ENCODE assay signal across 18 mouse cellular contexts in genomic region chr19:4263702-4264101, GRCm38 (mm10). TPM values are rescaled to one million over a fixed set of nuclear protein-coding genes. Genes with fewer than 3 reads are reported as not detected.
A peak's percentile ranks its signal among the peaks of the same experiment; 100 is the strongest.
DNase-seq lines count a peak whose midpoint lies in the region; ATAC-seq and TF ChIP-seq lines count a peak whose summit lies in the region.
"Had no signal": no experiment of that assay in that cellular context is flagged by ENCODE, and none has a peak within 500 bp of the region (broad histone marks: within the 10 kb centered on the region; RNA-seq: fewer than 3 reads in every experiment).

No protein-coding gene starts in this region.

- 0 out of 2 replicates have a peak, but pooled peaks have one; percentile 8 for ATAC-seq in limb, embryonic 12.5 days (ENCODE audit: insufficient number of reproducible peaks, insufficient read depth, low FRiP score, low TSS enrichment, low read depth)
- peak; percentile 88 for ATAC-seq in stomach, postnatal 0 days (ENCODE audit: low FRiP score, low TSS enrichment)
- ATAC-seq: forebrain, embryonic 14.5 days; intestine, postnatal 0 days; liver, embryonic 12.5 days had no signal

- TF ChIP-seq EP300 in stomach, postnatal 0 days (optimal IDR thresholded peaks at IDR 0.05) = no peak

- H3K27me3 ChIP-seq in limb, embryonic 12.5 days = peaks cover 24% of the 10 kb centered on the region
- H3K27me3 ChIP-seq in limb, embryonic 10.5 days (ENCODE audit: low read depth, poor library complexity, severe bottlenecking) = peaks cover 41% of the 10 kb centered on the region
- H3K27me3 ChIP-seq in embryonic facial prominence, embryonic 10.5 days (replicated peaks; ENCODE audit: low read depth, poor library complexity, severe bottlenecking) = peaks cover 43% of the 10 kb centered on the region
- H3K27me3 ChIP-seq in stomach, postnatal 0 days (ENCODE audit: control insufficient read depth, insufficient read depth, low read length) = no peaks in the 10 kb centered on the region

- no peak overlapping the region for H3K27ac ChIP-seq in limb, embryonic 12.5 days
- no peak overlapping the region for H3K27ac ChIP-seq in limb, embryonic 10.5 days
- no peak overlapping the region for H3K27ac ChIP-seq in embryonic facial prominence, embryonic 10.5 days (replicated peaks)
- H3K27ac ChIP-seq in stomach, postnatal 0 days (replicated peaks) = no peak overlapping the region
- H3K27ac ChIP-seq: heart, embryonic 15.5 days; liver, embryonic 12.5 days had no signal

- no peak for TF ChIP-seq CTCF in stomach, postnatal 0 days (IDR thresholded peaks at IDR 0.05; ENCODE audit: low read depth)

- no peak overlapping the region for H3K4me2 ChIP-seq in limb, embryonic 12.5 days
- H3K4me2 ChIP-seq in stomach, postnatal 0 days (replicated peaks; ENCODE audit: low read depth) = no peak overlapping the region
- H3K4me2 ChIP-seq: heart, embryonic 15.5 days; liver, embryonic 12.5 days had no signal

- WGBS in limb, embryonic 12.5 days = 65% methylated on average over 14 of the region's 14 CpGs
- 67% methylated on average over 14 of the region's 14 CpGs for WGBS in limb, embryonic 10.5 days
- WGBS in embryonic facial prominence, embryonic 10.5 days = 69% methylated on average over 14 of the region's 14 CpGs
- 44% methylated on average over 13 of the region's 14 CpGs for WGBS in stomach, postnatal 0 days

- DNase-seq in limb, embryonic 10.5 days (ENCODE audit: low spot score) = no peak
- DNase-seq in thymus, postnatal 4 days = peak; percentile 27
- DNase-seq in thymus, postnatal 0 days (ENCODE audit: low spot score) = no peak
- DNase-seq in embryonic facial prominence, embryonic 10.5 days (ENCODE audit: low spot score) = peak; percentile 7
- peak; percentile 83 for DNase-seq in stomach, postnatal 0 days (ENCODE audit: low spot score)
- DNase-seq in kidney, adult 9 months = no peak
- DNase-seq: cerebellum, adult 11-12 months; heart, adult 18-20 months; kidney, postnatal 25 days; midbrain, embryonic 14.5 days; thymus, postnatal 36 days had no signal

- H3K9ac ChIP-seq in limb, embryonic 12.5 days (replicated peaks) = no peak overlapping the region
- H3K9ac ChIP-seq in stomach, postnatal 0 days (ENCODE audit: low read length) = no peak overlapping the region
- H3K9ac ChIP-seq: heart, embryonic 15.5 days; liver, embryonic 12.5 days had no signal

- peaks cover 13% of the 10 kb centered on the region; the same call in 1 of the 2 replicates for H3K4me1 ChIP-seq in limb, embryonic 12.5 days (replicated peaks)
- H3K4me1 ChIP-seq in limb, embryonic 10.5 days = peaks cover 11% of the 10 kb centered on the region
- H3K4me1 ChIP-seq in embryonic facial prominence, embryonic 10.5 days = peaks cover 12% of the 10 kb centered on the region
- H3K4me1 ChIP-seq in stomach, postnatal 0 days (replicated peaks; ENCODE audit: control insufficient read depth, insufficient read depth) = 0 out of 2 replicates have a peak, but pooled peaks cover 2% of the 10 kb centered on the region

- H3K9me3 ChIP-seq in limb, embryonic 12.5 days = no peaks in the 10 kb centered on the region
- no peaks in the 10 kb centered on the region for H3K9me3 ChIP-seq in limb, embryonic 10.5 days (replicated peaks)
- no peaks in the 10 kb centered on the region for H3K9me3 ChIP-seq in embryonic facial prominence, embryonic 10.5 days
- no peaks in the 10 kb centered on the region for H3K9me3 ChIP-seq in stomach, postnatal 0 days (ENCODE audit: control insufficient read depth, low read length)
- H3K9me3 ChIP-seq: heart, embryonic 15.5 days; liver, embryonic 12.5 days had no signal

- H3K36me3 ChIP-seq in limb, embryonic 12.5 days = no peaks in the 10 kb centered on the region; the same call in 1 of the 2 replicates
- no peaks in the 10 kb centered on the region for H3K36me3 ChIP-seq in limb, embryonic 10.5 days
- H3K36me3 ChIP-seq in embryonic facial prominence, embryonic 10.5 days (replicated peaks) = no peaks in the 10 kb centered on the region
- 0 out of 2 replicates have a peak, but pooled peaks cover 3% of the 10 kb centered on the region for H3K36me3 ChIP-seq in stomach, postnatal 0 days (ENCODE audit: control insufficient read depth, insufficient read depth, low read length)
- H3K36me3 ChIP-seq: heart, embryonic 15.5 days; liver, embryonic 12.5 days had no signal

- no peak overlapping the region for H3K4me3 ChIP-seq in limb, embryonic 12.5 days (replicated peaks)
- no peak overlapping the region for H3K4me3 ChIP-seq in limb, embryonic 10.5 days
- H3K4me3 ChIP-seq in embryonic facial prominence, embryonic 10.5 days = no peak overlapping the region
- no peak overlapping the region for H3K4me3 ChIP-seq in stomach, postnatal 0 days (ENCODE audit: low read depth, low read length)
- H3K4me3 ChIP-seq: heart, embryonic 15.5 days; liver, embryonic 12.5 days had no signal

RNA-seq across cellular contexts. Expression of gene Ssh3, which starts 5.3 kb away (rescaled TPM):
- polyA plus RNA-seq in limb, embryonic 12.5 days (2016; fragmentation: Nextera tagmentation; extraction: Ambion mirVana) = 9.1 and 11.6 TPM in 2 replicates
- polyA plus RNA-seq in limb, embryonic 10.5 days (2016; fragmentation: Nextera tagmentation; extraction: Ambion mirVana) = 2.5 and 4.4 TPM in 2 replicates
- 9.4 and 10.1 TPM in 2 replicates for polyA plus RNA-seq in thymus, postnatal 0 days (2015; fragmentation: Nextera tagmentation; extraction: Ambion mirVana)
- 4.2 and 4.5 TPM in 2 replicates for polyA plus RNA-seq in embryonic facial prominence, embryonic 10.5 days (2016; fragmentation: Nextera tagmentation; extraction: Ambion mirVana)
- polyA plus RNA-seq in stomach, postnatal 0 days (2015; fragmentation: Nextera tagmentation; extraction: Ambion mirVana) = 36.9 and 41.0 TPM in 2 replicates

RNA-seq across cellular contexts. Expression of gene Ankrd13d, which starts 19.2 kb away (rescaled TPM):
- 12.6 and 12.9 TPM in 2 replicates for polyA plus RNA-seq in limb, embryonic 12.5 days (2016; fragmentation: Nextera tagmentation; extraction: Ambion mirVana)
- 5.5 and 7.9 TPM in 2 replicates for polyA plus RNA-seq in limb, embryonic 10.5 days (2016; fragmentation: Nextera tagmentation; extraction: Ambion mirVana)
- polyA plus RNA-seq in thymus, postnatal 0 days (2015; fragmentation: Nextera tagmentation; extraction: Ambion mirVana) = 9.8 and 12.2 TPM in 2 replicates
- 6.3 and 7.6 TPM in 2 replicates for polyA plus RNA-seq in embryonic facial prominence, embryonic 10.5 days (2016; fragmentation: Nextera tagmentation; extraction: Ambion mirVana)
- polyA plus RNA-seq in stomach, postnatal 0 days (2015; fragmentation: Nextera tagmentation; extraction: Ambion mirVana) = 5.0 and 5.2 TPM in 2 replicates

RNA-seq across cellular contexts. Expression of gene Pold4, which starts 32.0 kb away (rescaled TPM):
- polyA plus RNA-seq in limb, embryonic 12.5 days (2016; fragmentation: Nextera tagmentation; extraction: Ambion mirVana) = 13.8 and 16.2 TPM in 2 replicates
- 14.0 and 16.2 TPM in 2 replicates for polyA plus RNA-seq in limb, embryonic 10.5 days (2016; fragmentation: Nextera tagmentation; extraction: Ambion mirVana)
- polyA plus RNA-seq in thymus, postnatal 0 days (2015; fragmentation: Nextera tagmentation; extraction: Ambion mirVana) = 41.2 and 44.3 TPM in 2 replicates
- 13.7 and 15.1 TPM in 2 replicates for polyA plus RNA-seq in embryonic facial prominence, embryonic 10.5 days (2016; fragmentation: Nextera tagmentation; extraction: Ambion mirVana)
- 42.8 and 45.0 TPM in 2 replicates for polyA plus RNA-seq in stomach, postnatal 0 days (2015; fragmentation: Nextera tagmentation; extraction: Ambion mirVana)

RNA-seq across cellular contexts. Expression of gene Grk2, which starts 42.3 kb away (rescaled TPM):
- polyA plus RNA-seq in limb, embryonic 12.5 days (2016; fragmentation: Nextera tagmentation; extraction: Ambion mirVana) = 15.6 and 16.1 TPM in 2 replicates
- polyA plus RNA-seq in limb, embryonic 10.5 days (2016; fragmentation: Nextera tagmentation; extraction: Ambion mirVana) = 14.6 and 15.5 TPM in 2 replicates
- 64.3 and 81.3 TPM in 2 replicates for polyA plus RNA-seq in thymus, postnatal 0 days (2015; fragmentation: Nextera tagmentation; extraction: Ambion mirVana)
- polyA plus RNA-seq in embryonic facial prominence, embryonic 10.5 days (2016; fragmentation: Nextera tagmentation; extraction: Ambion mirVana) = 12.5 and 14.8 TPM in 2 replicates
- 19.3 and 25.5 TPM in 2 replicates for polyA plus RNA-seq in stomach, postnatal 0 days (2015; fragmentation: Nextera tagmentation; extraction: Ambion mirVana)

RNA-seq across cellular contexts. Expression of gene AC109138.7, which starts 49.5 kb away (rescaled TPM):
- not detected in 2 replicates for polyA plus RNA-seq in limb, embryonic 12.5 days (2016; fragmentation: Nextera tagmentation; extraction: Ambion mirVana)
- not detected in 2 replicates for polyA plus RNA-seq in limb, embryonic 10.5 days (2016; fragmentation: Nextera tagmentation; extraction: Ambion mirVana)
- polyA plus RNA-seq in thymus, postnatal 0 days (2015; fragmentation: Nextera tagmentation; extraction: Ambion mirVana) = not detected in 2 replicates
- polyA plus RNA-seq in embryonic facial prominence, embryonic 10.5 days (2016; fragmentation: Nextera tagmentation; extraction: Ambion mirVana) = not detected in 2 replicates
- polyA plus RNA-seq in stomach, postnatal 0 days (2015; fragmentation: Nextera tagmentation; extraction: Ambion mirVana) = not detected in 2 replicates
- polyA plus RNA-seq: brain, embryonic 14.5 days; forebrain, embryonic 14.5 days; heart, embryonic 15.5 days; hindbrain, embryonic 11.5 days; intestine, postnatal 0 days; liver, embryonic 12.5 days; midbrain, embryonic 14.5 days had no signal

Comparison
In these comparisons a context has a peak if more than half of its experiments do, and no peak if none do; other contexts are left out.
1. DNase-seq: peak in thymus, postnatal 4 days (single experiment), embryonic facial prominence, embryonic 10.5 days (single experiment) and stomach, postnatal 0 days (single experiment); none in limb, embryonic 10.5 days (single experiment), thymus, postnatal 0 days (single experiment) and kidney, adult 9 months (single experiment).